Mouse (Mus musculus) embryonic facial prominence, embryonic 11.5 days (tissue): ENCODE measurements around the gene Hist1h2an. TPM values are rescaled to one million over a fixed set of nuclear protein-coding genes. Genes with fewer than 3 reads are reported as not detected.
"Not testable (repeated sequence)": the region's sequence is repeated elsewhere in the genome, so short reads cannot be mapped to it uniquely, and the experiment has no call there.

Source experiments
- ATAC-seq: fragments of 200-750 bp; cut with Nextera tagmentation; replicated peaks from 2 replicates; pipeline ENCODE4 v1.8.0; 2017; ENCODE audit warnings: low read depth; ENCODE audit not compliant: insufficient number of reproducible peaks, low FRiP score, low TSS enrichment
- DNase-seq: peaks from one replicate; pipeline ENCODE4 v3.0.0-alpha.2; 2015; ENCODE audit warnings: low spot score
- H3K27ac ChIP-seq: fragments of 300-500 bp; sonication (generic); replicated peaks from 2 replicates; pipeline ENCODE4 v1.5.1; 2014; ENCODE audit warnings: mild to moderate bottlenecking, low read depth, low read length, control low read depth
- H3K27me3 ChIP-seq: fragments of 300-500 bp; sonication (generic); 2 replicates; pipeline ENCODE4 v1.6.1; 2014; ENCODE audit warnings: mild to moderate bottlenecking, low read length, moderate library complexity, mixed read lengths; ENCODE audit not compliant: control insufficient read depth, insufficient read depth
- H3K36me3 ChIP-seq: fragments of 300-500 bp; sonication (generic); replicated peaks from 2 replicates; pipeline ENCODE4 v1.6.1; 2014; ENCODE audit warnings: low read depth, mild to moderate bottlenecking, low read length, moderate library complexity, mixed read lengths; ENCODE audit not compliant: control insufficient read depth, insufficient read depth
- H3K4me1 ChIP-seq: fragments of 300-500 bp; sonication (generic); 2 replicates; pipeline ENCODE4 v1.6.1; 2014; ENCODE audit warnings: low read length, mixed read lengths; ENCODE audit not compliant: control insufficient read depth, insufficient read depth
- H3K4me2 ChIP-seq: fragments of 300-500 bp; sonication (generic); 2 replicates; pipeline ENCODE4 v1.6.1; 2014; ENCODE audit warnings: low read depth, mild to moderate bottlenecking, control low read depth, low read length, moderate library complexity
- H3K4me3 ChIP-seq: fragments of 300-500 bp; sonication (generic); 2 replicates; pipeline ENCODE4 v1.5.1; 2014; ENCODE audit warnings: low read depth, low read length, control low read depth
- H3K9ac ChIP-seq: fragments of 300-500 bp; sonication (generic); replicated peaks from 2 replicates; pipeline ENCODE4 v1.6.1; 2014; ENCODE audit warnings: mild to moderate bottlenecking, control low read depth, low read length
- H3K9me3 ChIP-seq: fragments of 300-500 bp; sonication (generic); replicated peaks from 2 replicates; pipeline ENCODE4 v1.6.1; 2016; ENCODE audit warnings: mild to moderate bottlenecking, low read length, inconsistent platforms, mixed read lengths; ENCODE audit not compliant: control insufficient read depth
- WGBS: fragments of 180-500 bp; shearing (Covaris S2); extraction: QIAGEN DNeasy Blood & Tissue Kit; methylation state at CpG from one replicate; pipeline ENCODE4 v1.1.7; 2014; 5-methylcytosine and 5-hydroxymethylcytosine counted together
- polyA plus RNA-seq: library from polyadenylated mRNA; unstranded; fragments of >200 nt; fragmentation: Nextera tagmentation; extraction: Ambion mirVana; gene quantifications from 2 replicates; pipeline ENCODE4 v1.2.1, GENCODE M21; 2014

The Hist1h2an gene
- 3.7 and 7.3 TPM in 2 replicates for polyA plus RNA-seq

DNA sequence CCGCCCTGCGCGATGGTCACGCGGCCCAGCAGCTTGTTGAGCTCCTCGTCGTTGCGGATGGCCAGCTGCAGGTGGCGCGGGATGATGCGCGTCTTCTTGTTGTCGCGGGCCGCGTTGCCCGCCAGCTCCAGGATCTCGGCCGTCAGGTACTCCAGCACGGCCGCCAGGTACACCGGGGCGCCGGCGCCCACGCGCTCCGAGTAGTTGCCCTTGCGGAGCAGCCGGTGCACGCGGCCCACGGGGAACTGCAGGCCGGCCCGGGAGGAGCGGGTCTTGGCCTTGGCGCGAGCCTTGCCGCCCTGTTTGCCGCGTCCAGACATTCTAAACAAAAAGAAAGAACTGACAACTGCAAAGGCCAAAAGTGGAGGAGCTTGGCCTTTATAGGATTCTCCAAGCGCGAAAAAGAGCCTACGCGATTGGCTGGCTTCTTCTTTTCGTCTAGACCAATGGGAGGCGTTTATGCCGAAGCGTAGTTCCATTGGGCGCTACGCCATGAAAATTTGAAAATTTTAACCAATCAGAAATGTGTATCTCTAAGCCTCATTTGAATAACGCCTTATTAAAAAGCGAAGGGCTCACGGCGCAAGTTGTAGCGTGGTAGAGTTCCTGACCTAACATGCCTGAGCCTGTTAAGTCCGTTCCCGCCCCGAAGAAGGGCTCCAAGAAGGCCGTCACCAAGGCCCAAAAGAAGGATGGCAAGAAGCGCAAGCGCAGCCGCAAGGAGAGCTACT, at the start of gene Hist1h2an, which contains the start of gene Hist1h2bp:
Hist1h2an (minus strand) TSS at position 320 of the 731 bp plus-strand sequence.
Hist1h2bp (plus strand) TSS at position 563 of the 731 bp plus-strand sequence.
- H3K4me2 ChIP-seq, result peak within 1 kb of the TSS; percentile 47
- H3K36me3 ChIP-seq, H3K4me1 ChIP-seq, H3K27me3 ChIP-seq, H3K9me3 ChIP-seq: not testable (repeated sequence)
- under 1% methylated on average over 35 of the region's 63 CpGs for WGBS
- DNase-seq (peak; percentile 98), ATAC-seq (peak; percentile 93)
- H3K9ac ChIP-seq, result peak within 1 kb of the TSS; percentile 62
- peak within 1 kb of the TSS; percentile 86 for H3K27ac ChIP-seq
- H3K4me3 ChIP-seq, result peak within 1 kb of the TSS; percentile 36

GRCm38 (mm10) chr13:21833461-21833860, 46.4 kb upstream of the Hist1h2an start, which contains the start of the genes Hist1h2ap and Hist1h2br:
TSS of gene Hist1h2ap (minus strand) at chr13:21833507.
TSS of gene Hist1h2br (plus strand) at chr13:21833743.
- H3K4me3 ChIP-seq, H3K4me1 ChIP-seq, H3K36me3 ChIP-seq, H3K9me3 ChIP-seq, H3K27me3 ChIP-seq, DNase-seq, H3K4me2 ChIP-seq, H3K27ac ChIP-seq, H3K9ac ChIP-seq: not testable (repeated sequence)
- no CpG with 5 or more reads among the region's 24 CpGs for WGBS
- ATAC-seq, result peak; percentile 94

- H3K4me2 ChIP-seq, H3K27me3 ChIP-seq, H3K27ac ChIP-seq, H3K4me3 ChIP-seq, H3K36me3 ChIP-seq, H3K9me3 ChIP-seq, DNase-seq, H3K4me1 ChIP-seq, H3K9ac ChIP-seq: not testable (repeated sequence)
- WGBS, result under 1% methylated on average over 20 of the region's 58 CpGs
- ATAC-seq, result peak; percentile 87
Measured at GRCm38 (mm10) chr13:21831418-21832394, 44.7 kb upstream of the Hist1h2an start, which contains the start of gene Hist1h4n. TSS of gene Hist1h4n (minus strand) at chr13:21832196.

DNA sequence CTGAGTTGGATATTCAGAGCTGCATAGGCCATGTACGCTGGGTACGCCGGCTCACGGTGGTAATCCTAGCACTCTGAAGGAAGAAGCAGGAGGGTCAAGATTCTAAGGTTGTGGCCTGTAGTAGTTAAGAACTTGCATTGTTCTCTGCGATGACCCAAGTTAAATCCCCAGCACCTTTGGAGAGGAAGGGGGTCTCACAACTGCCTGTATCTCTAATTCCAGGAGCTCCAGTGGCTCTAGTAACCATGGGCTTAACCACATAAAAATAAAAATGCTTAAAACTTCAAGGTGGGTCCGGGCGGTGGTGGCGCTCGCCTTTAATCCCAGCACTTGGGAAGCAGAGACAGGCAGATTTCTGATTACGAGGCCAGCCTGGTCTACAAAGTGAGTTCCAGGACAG, 43.3 kb upstream of the Hist1h2an start:
- ATAC-seq, result no peak
- no peak for DNase-seq
- Histone ChIP-seq H3K4me3 (no peak overlapping the region), H3K4me1 (no peaks in the 10 kb centered on the region), H3K36me3 (no peaks in the 10 kb centered on the region), H3K9ac (no peak overlapping the region), H3K4me2 (no peak overlapping the region), H3K27ac (0 out of 2 replicates have a peak overlapping the region, but pooled peaks have one; percentile 31), H3K27me3 (no peaks in the 10 kb centered on the region), H3K9me3 (no peaks in the 10 kb centered on the region)
- 88% methylated on average over 10 of the region's 10 CpGs for WGBS

DNA sequence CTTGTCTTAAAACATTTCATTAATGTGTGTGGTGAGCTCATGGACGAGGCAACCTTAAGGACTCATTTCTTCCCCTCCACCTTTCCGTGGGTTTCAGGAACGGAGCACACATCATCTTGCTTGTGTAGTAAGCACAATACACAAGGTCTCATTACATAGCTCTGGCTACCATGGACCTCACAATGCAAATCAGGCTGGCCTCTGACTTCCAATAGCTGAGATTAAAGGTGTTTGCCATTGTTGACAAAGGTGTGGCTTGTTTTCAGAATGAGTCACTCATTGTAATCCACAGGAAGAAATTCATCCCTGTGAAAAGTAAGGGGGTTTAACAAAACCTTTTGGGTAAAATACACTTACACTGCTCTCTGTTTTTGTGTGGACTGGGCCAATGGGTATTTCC, 41.5 kb upstream of the Hist1h2an start:
- Histone ChIP-seq H3K27me3 (no peaks in the 10 kb centered on the region), H3K9me3 (no peaks in the 10 kb centered on the region), H3K4me3 (no peak overlapping the region), H3K4me2 (no peak overlapping the region), H3K36me3 (no peaks in the 10 kb centered on the region), H3K4me1 (no peaks in the 10 kb centered on the region), H3K27ac (no peak overlapping the region), H3K9ac (no peak overlapping the region)
- 85% methylated on average over 3 of the region's 3 CpGs for WGBS
- ATAC-seq, result no peak
- no peak for DNase-seq

GRCm38 (mm10) chr13:21820082-21820890, 33.3 kb upstream of the Hist1h2an start:
- H3K27me3 ChIP-seq, H3K4me2 ChIP-seq, H3K9me3 ChIP-seq, H3K4me3 ChIP-seq, H3K4me1 ChIP-seq, H3K9ac ChIP-seq, DNase-seq, ATAC-seq, H3K36me3 ChIP-seq, H3K27ac ChIP-seq: not testable (repeated sequence)
- 81% methylated on average over 6 of the region's 16 CpGs for WGBS

DNA sequence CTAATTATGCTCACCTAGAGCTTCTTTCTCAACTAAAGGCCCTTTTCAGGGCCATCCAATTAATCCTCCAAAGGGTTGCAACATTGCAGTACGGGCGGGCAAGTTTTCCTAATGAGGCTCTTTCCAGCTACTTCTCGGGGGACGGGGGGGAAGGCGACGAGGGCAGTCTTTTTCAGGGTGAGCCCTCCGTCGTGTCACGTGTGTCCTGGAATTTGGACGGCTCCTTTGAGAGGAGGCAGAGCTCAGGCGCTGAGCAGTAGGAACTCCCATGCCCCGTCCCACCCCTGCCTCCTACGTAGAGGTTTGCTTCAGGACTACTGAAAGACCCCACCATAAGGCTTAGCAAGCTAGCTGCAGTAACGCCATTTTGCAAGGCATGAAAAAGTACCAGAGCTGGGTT, 25.1 kb upstream of the Hist1h2an start:
- peak overlapping the region; percentile 56; the same call in 1 of the 2 replicates for H3K27ac ChIP-seq
- not testable (repeated sequence) for H3K36me3 ChIP-seq, H3K27me3 ChIP-seq, DNase-seq, H3K4me2 ChIP-seq, H3K9me3 ChIP-seq, H3K9ac ChIP-seq, H3K4me1 ChIP-seq
- H3K4me3 ChIP-seq, result 0 out of 2 replicates have a peak overlapping the region, but pooled peaks have one; percentile 10
- WGBS, result 0% methylated on average over 12 of the region's 14 CpGs
- peak; percentile 66 for ATAC-seq
